Mouse (Mus musculus) mouse embryonic stem cell (cell line): Measurements from ENCODE around the gene Ifi44.

Experiments used
- in situ Hi-C, 2 experiments: fragments of 300-500 bp; cut with MboI; formaldehyde crosslinking; loops; 1 replicate in 1 of 2; 3 replicates in 1 of 2; pipeline ENCODE4 v1.14.3; 2019 to 2020; ENCODE audit warnings: low sequenced_read_pairs in 2 of 2, low pct_unique_long_range_greater_than_20kb in 1 of 2, mixed read lengths in 1 of 2; ENCODE audit not compliant: unreplicated experiment in 1 of 2

The Ifi44 gene

DNA sequence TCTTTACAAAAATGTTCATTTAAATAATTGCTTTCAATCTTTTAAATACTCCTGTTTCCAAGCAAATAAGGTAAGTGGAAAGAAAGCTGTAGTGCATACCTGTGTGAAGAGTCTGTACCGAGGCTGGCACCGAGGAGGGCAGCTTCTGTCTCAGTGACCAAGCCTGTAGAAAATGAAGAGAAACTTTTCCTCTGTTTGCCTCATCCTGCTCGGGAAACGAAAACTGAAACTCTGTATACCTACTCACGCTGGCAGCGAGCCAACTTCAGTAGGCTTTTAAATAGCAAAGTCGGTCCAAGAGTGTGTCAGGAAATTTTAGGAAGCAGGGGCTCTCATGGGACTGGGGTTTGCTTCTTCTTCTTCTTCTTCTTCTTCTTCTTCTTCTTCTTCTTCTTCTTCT lies at the start of gene Ifi44:
TSS of gene Ifi44 (minus strand) at position 224 of the 400 bp plus-strand sequence.
- in situ Hi-C loops = no loop called here

DNA sequence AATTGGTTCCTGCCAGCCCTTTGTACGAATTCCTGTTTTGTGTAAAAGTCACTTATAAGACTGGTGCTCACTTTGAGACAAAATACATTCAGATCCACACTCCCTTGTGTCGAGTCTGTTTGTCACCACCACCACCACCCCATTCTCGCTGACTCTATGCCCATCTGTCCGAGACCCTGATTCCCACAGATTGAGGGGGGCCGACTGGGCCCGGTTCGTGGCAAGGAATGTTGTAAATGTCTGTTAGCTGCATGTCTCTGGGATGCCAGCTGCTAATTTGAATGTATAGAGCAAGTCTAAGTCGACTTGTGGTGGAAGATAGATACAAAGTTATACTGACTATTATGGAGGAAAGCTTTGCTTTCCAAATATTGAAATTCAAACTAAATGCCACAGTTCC lies 38.9 kb upstream of the Ifi44 start:
- in situ Hi-C loops = no loop called here

DNA sequence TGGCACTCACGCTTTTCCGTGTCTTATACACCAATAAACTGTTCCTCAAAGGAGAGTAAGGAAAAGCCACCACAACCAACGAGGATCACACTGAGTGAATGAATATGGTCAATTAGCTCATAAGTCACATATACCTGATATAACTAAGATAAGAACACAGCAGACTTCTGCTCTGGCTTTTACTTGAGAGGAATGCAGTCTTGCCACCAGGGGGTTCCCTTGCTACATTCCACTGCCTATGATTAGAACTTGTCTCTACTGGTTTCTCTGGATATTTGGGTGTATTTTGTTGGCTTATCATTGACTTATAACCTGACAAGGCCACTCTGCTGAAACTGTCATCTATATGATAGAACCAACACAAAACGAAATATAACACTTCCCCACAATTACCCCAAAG lies 25.3 kb upstream of the Ifi44 start:
- in situ Hi-C loops = no loop called here

DNA sequence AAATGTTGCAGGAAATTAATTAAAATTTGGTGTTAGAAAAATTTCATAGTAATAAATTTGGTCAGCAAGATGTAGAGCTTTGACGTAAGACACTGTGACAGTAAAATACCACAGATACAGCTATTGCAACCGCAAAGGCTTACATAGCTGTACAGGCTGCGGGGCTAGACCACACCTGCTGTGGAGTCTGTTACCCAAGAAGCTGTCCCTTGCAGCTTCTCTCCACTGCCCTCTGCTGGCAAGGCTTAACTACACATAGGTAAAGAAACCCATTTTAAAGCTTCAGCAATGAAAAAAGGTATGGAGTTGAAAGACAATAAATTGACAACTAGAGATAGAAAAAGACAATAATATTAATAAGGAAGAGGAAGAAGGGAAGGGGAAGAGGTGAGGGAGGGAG lies 21.3 kb upstream of the Ifi44 start:
- in situ Hi-C loops = no loop called here

DNA sequence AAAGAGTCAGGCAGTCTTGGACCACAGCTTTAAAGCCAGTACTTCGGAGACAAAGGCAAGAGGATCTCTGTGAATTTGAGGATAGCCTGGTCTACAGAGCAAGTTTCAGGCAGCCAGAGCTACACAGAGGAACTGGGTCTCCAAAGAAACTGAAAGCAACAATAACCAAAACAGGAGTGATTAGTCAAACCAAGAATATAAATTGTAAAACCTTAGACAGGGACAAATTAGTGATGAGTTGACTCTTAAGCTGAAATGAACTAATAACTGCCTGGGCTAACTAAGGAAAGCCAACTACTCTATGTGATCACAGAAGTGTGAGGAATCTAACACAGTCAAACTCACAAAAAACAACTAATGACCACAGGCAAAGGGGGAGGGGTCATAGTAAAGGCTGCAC lies 1.2 kb downstream of the Ifi44 start:
- in situ Hi-C loops = no loop called here

DNA sequence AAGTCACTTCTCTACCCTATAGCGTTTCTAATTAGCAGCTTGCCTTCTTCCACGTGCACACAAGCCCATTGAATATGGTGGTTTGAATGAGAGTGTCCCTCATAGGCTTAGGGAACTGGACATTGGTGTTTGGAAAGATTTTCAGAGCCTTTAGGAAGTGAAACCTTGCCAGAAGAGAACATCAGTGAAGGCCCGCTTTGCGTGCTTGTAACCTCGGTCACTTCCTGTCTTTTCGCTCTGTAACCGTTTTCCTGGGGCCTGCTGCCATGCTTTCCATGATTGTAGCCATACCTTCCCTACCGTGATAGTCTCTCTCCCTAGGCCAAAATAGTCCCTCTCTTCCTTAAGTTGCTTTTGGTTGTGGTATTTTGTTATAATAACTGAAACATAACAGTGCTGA lies 3.7 kb downstream of the Ifi44 start:
- in situ Hi-C loops = no loop called here

DNA sequence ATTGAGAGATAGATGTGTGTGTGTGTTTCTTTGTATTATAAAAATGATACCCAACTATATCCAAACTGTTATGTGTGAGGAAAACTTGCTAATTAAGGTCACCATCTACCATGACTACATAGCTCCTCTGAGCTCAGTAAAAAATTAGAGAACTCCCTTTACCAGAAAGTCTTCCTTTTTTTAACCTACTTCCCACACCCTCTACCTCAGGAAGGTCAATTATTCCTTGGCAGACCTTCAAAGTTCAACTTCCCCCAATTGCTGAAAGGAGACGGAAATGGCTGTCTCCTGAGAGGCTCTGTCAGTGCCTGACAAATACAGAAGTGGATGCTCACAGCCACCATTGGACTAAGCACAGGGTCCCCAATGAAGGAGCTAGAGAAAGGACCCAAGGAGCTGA lies 7.5 kb downstream of the Ifi44 start:
- in situ Hi-C loops = no loop called here

DNA sequence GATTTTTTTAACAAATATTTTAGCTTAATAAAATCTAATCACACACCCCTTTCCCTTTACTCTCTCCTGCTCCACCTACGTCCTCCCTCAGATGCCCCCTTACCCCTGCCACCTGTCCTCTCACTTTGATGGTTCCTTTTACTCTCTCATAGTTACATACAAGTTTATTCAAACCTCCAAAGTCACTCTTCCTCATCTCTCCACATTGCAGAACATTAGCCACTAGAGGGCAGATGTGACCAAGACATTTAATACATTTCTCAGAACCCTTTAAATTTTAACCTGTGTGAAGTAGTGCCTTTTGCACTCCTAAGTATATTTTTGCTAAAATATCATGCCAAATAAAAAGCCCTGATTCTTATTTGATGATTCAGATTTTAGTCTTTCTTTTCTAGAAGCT lies 33.5 kb downstream of the Ifi44 start:
- in situ Hi-C loops = loop anchor here in 1 of 2 experiments (25.0 kb wide), 1 partner anchor 371 kb away; no protein-coding TSS in a partner anchor

DNA sequence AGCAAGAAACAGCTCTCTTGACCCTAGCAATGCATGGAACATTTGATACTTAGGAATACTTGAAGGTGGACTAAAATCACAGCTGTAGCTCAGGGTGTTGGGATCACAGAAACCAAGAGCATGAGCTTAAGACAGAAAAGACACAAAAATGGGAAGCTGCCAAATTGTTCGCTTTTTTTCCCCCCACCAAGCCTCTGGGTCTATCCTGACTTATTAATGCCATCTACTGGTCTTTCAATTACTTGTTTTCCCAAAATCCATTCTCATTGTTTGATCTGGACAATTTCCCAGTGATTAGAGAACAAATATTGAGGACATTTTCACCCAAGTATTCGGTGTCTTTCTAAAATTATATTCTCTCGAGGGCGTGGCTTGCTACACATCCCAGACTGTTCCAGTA lies 42.4 kb downstream of the Ifi44 start:
- in situ Hi-C loops = loop anchor here in 1 of 2 experiments (25.0 kb wide), 1 partner anchor 380 kb away; no protein-coding TSS in a partner anchor
